Mouse (Mus musculus): ENCODE measurements around the gene Dctn3. TPM values are rescaled to one million over a fixed set of nuclear protein-coding genes. Genes with fewer than 3 reads are reported as not detected.

The Dctn3 gene
- total and polyA plus RNA-seq, 2 experiments from 2014 or later = 122 to 308 TPM

DNA sequence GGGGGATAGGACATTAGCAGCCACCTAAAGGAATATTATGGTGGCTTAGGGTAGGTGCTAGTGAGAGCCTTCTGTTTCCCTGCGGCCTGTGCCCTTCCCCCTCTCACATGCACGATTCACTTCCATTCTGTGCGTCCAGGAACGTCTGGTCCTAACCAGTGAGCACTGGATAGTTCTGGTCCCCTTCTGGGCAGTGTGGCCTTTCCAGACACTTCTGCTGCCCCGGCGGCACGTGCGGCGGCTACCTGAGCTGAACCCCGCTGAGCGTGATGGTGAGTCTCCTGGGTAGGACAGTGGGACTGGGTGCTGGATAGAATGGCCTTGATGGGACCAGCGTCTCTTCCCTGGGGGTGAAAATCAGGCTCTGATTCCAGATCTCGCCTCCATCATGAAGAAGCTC is 34.4 kb upstream of the Dctn3 start:
- Histone ChIP-seq H3K4me1 (ENCODE audit: insufficient read depth, low read length) (no peaks in the 10 kb centered on the region; the same call in 1 of the 2 replicates), H3K4me2 (ENCODE audit: low read depth, low read length, poor library complexity, severe bottlenecking) (no peak overlapping the region), H3K27ac (ENCODE audit: low read depth, low read length) (no peak overlapping the region), H3K9ac (replicated peaks; ENCODE audit: low read length, poor library complexity, severe bottlenecking) (no peak overlapping the region), H3K27me3 (ENCODE audit: insufficient read depth, low read length) (no peaks in the 10 kb centered on the region), H3K9me3 (ENCODE audit: low read length) (no peaks in the 10 kb centered on the region), H3K36me3 (ENCODE audit: insufficient read depth, low read length) (0 out of 2 replicates have a peak, but pooled peaks cover 4% of the 10 kb centered on the region), H3K4me3 (ENCODE audit: low read depth, low read length) (no peak overlapping the region)
- TF ChIP-seq CTCF (IDR thresholded peaks at IDR 0.05) = no peak
- no peak for ATAC-seq (ENCODE audit: low FRiP score)
- no peak for DNase-seq (ENCODE audit: low spot score)
- 91% methylated on average over 13 of the region's 13 CpGs for WGBS

- no peak for TF ChIP-seq CTCF (IDR thresholded peaks at IDR 0.05)
- Histone ChIP-seq H3K27me3 (ENCODE audit: insufficient read depth, low read length) (no peaks in the 10 kb centered on the region), H3K9ac (replicated peaks; ENCODE audit: low read length, poor library complexity, severe bottlenecking) (peak overlapping the region; percentile 76; the same call in 1 of the 2 replicates), H3K9me3 (ENCODE audit: low read length) (no peaks in the 10 kb centered on the region), H3K4me2 (ENCODE audit: low read depth, low read length, poor library complexity, severe bottlenecking) (peak overlapping the region; percentile 88), H3K4me1 (ENCODE audit: insufficient read depth, low read length) (no peaks in the 10 kb centered on the region; the same call in 1 of the 2 replicates), H3K36me3 (ENCODE audit: insufficient read depth, low read length) (0 out of 2 replicates have a peak, but pooled peaks cover 4% of the 10 kb centered on the region), H3K27ac (ENCODE audit: low read depth, low read length) (no peak overlapping the region), H3K4me3 (ENCODE audit: low read depth, low read length) (peak overlapping the region; percentile 77)
- WGBS = 81% methylated on average over 8 of the region's 8 CpGs
- DNase-seq (ENCODE audit: low spot score) = no peak
- ATAC-seq (ENCODE audit: low FRiP score) = no peak
Measured at GRCm38 (mm10) chr4:41756440-41756839, 33.5 kb upstream of the Dctn3 start.

- peak within 1 kb of the TSS; percentile 83 for H3K27ac ChIP-seq (ENCODE audit: low read depth, low read length)
- under 1% methylated on average over 57 of the region's 57 CpGs for WGBS
- H3K4me2 ChIP-seq (ENCODE audit: low read depth, low read length, poor library complexity, severe bottlenecking) = peak within 1 kb of the TSS; percentile 88
- H3K4me1 ChIP-seq (ENCODE audit: insufficient read depth, low read length) = no peaks in the 10 kb centered on the region; the same call in 1 of the 2 replicates
- H3K9me3 ChIP-seq (ENCODE audit: low read length) = no peaks in the 10 kb centered on the region
- peak within 1 kb of the TSS; percentile 76 for H3K9ac ChIP-seq (replicated peaks; ENCODE audit: low read length, poor library complexity, severe bottlenecking)
- ATAC-seq (ENCODE audit: low FRiP score) (peak; percentile 81), DNase-seq (ENCODE audit: low spot score) (peak; percentile 87)
- no peaks in the 10 kb centered on the region for H3K27me3 ChIP-seq (ENCODE audit: insufficient read depth, low read length)
- 0 out of 2 replicates have a peak, but pooled peaks cover 4% of the 10 kb centered on the region for H3K36me3 ChIP-seq (ENCODE audit: insufficient read depth, low read length)
- peak; percentile 93 for TF ChIP-seq CTCF (IDR thresholded peaks at IDR 0.05)
- peak within 1 kb of the TSS; percentile 77 for H3K4me3 ChIP-seq (ENCODE audit: low read depth, low read length)
Measured at GRCm38 (mm10) chr4:41755338-41756305, 32.7 kb upstream of the Dctn3 start, which contains the start of gene Sigmar1. Gene Sigmar1, minus strand, starts transcription at chr4:41756157.

DNA sequence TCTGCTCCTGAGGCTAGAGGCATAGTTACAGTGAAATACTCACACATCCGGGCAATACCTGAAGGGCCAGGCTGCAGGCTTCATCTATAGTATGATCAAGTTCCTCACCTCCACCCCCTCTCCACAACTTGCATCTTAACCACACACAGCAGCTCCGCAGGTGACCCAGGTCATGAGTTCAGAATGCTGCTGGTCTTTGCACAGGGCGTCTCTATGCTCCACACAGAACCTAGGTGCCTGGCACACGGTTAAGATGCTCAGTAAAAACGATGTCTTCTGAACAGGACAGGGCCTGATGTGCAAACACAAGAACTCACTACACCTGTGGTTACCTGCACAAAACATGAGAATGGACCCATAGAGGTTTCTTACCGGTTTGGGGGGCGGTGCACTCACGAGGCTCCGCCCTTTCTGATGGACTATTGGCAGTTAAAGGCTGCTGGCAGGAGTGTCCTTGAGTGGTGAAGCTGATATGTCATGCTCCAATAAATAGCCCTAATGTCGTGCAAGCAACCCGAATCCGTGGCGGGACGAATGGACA is 31.9 kb upstream of the Dctn3 start, which contains the start of gene Galt:
Galt (plus strand) TSS at position 432 of the 541 bp plus-strand sequence.
- ATAC-seq (ENCODE audit: low FRiP score) (peak; percentile 59), DNase-seq (ENCODE audit: low spot score) (no peak)
- H3K4me3 ChIP-seq (ENCODE audit: low read depth, low read length) = peak within 1 kb of the TSS; percentile 77
- peak within 1 kb of the TSS; percentile 76 for H3K9ac ChIP-seq (replicated peaks; ENCODE audit: low read length, poor library complexity, severe bottlenecking)
- peak within 1 kb of the TSS; percentile 88 for H3K4me2 ChIP-seq (ENCODE audit: low read depth, low read length, poor library complexity, severe bottlenecking)
- 0 out of 2 replicates have a peak, but pooled peaks cover 4% of the 10 kb centered on the region for H3K36me3 ChIP-seq (ENCODE audit: insufficient read depth, low read length)
- H3K4me1 ChIP-seq (ENCODE audit: insufficient read depth, low read length) = no peaks in the 10 kb centered on the region; the same call in 1 of the 2 replicates
- H3K27ac ChIP-seq (ENCODE audit: low read depth, low read length) = peak within 1 kb of the TSS; percentile 83
- H3K27me3 ChIP-seq (ENCODE audit: insufficient read depth, low read length) = no peaks in the 10 kb centered on the region
- WGBS = 15% methylated on average over 14 of the region's 14 CpGs
- H3K9me3 ChIP-seq (ENCODE audit: low read length) = no peaks in the 10 kb centered on the region
- no peak for TF ChIP-seq CTCF (IDR thresholded peaks at IDR 0.05)

DNA sequence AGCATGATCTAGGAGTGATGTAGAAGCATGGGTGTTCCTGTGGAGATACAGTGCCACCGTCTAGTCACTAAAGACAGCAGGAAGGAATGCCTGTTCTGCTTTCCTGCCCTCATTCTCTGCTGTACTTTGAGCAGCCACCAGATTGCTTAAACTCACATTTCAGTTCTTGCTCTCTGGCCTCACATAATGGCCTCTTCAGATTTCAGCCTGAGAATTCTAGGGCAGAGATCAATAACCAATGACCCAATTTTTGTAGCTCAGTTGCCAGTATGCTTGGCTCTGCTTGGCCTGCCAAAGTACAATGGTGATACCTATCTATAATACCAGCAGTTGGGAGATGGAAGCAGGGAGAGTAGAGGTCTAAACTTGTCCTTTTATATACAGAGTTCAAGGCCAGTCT is 22.1 kb upstream of the Dctn3 start:
- ATAC-seq (ENCODE audit: low FRiP score) = no peak
- Histone ChIP-seq H3K27ac (ENCODE audit: low read depth, low read length) (no peak overlapping the region), H3K4me2 (ENCODE audit: low read depth, low read length, poor library complexity, severe bottlenecking) (no peak overlapping the region), H3K9me3 (ENCODE audit: low read length) (0 out of 2 replicates have a peak, but pooled peaks cover 5% of the 10 kb centered on the region), H3K4me1 (ENCODE audit: insufficient read depth, low read length) (0 out of 2 replicates have a peak, but pooled peaks cover 4% of the 10 kb centered on the region), H3K27me3 (ENCODE audit: insufficient read depth, low read length) (no peaks in the 10 kb centered on the region), H3K9ac (replicated peaks; ENCODE audit: low read length, poor library complexity, severe bottlenecking) (no peak overlapping the region), H3K4me3 (ENCODE audit: low read depth, low read length) (no peak overlapping the region), H3K36me3 (ENCODE audit: insufficient read depth, low read length) (no peaks in the 10 kb centered on the region)
- 76% methylated on average over 1 of the region's 1 CpGs for WGBS
- TF ChIP-seq CTCF (IDR thresholded peaks at IDR 0.05) = no peak
- no peak for DNase-seq (ENCODE audit: low spot score)
